Mouse (Mus musculus): ENCODE data around the gene Alpk1. TPM values are rescaled to one million over a fixed set of nuclear protein-coding genes. Genes with fewer than 3 reads are reported as not detected.

Gene Alpk1
- polyA plus RNA-seq, 1 experiment = 1.4 TPM

DNA sequence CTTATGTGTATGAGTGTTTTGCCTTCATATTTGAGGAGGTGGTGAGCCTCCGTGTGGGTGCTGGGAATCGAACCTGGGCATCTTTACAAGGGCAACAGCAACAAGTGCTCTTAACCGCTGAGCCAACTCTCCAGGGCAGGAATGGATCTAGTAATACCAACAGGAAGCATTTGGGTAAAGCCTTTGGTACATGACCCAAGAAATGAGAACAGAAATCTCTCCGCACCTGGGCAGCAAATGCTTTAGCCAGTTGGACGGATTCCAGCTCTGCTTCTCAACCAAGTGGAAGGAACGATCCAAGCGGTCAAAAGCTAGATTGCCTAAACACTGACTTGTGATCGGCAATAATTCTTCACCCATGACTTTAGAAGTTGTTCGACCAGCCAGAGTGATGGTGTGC, 594 bp upstream of the Alpk1 start:
- peak; percentile 46 for DNase-seq
- TF ChIP-seq POLR2A (IDR thresholded peaks at IDR 0.05; ENCODE audit: low read depth, low read length) (no peak), CTCF (conservative IDR thresholded peaks at IDR 0.05; ENCODE audit: insufficient read depth, insufficient read length, low read depth, low read length) (no peak)

GRCm38 (mm10) chr3:127769146-127769545, 11.2 kb downstream of the Alpk1 start:
- H3K27ac ChIP-seq (ENCODE audit: insufficient read depth, low read depth, low read length) = no peak overlapping the region
- TF ChIP-seq CTCF (conservative IDR thresholded peaks at IDR 0.05; ENCODE audit: insufficient read depth, insufficient read length, low read depth, low read length) = no peak
- no peak for TF ChIP-seq POLR2A (IDR thresholded peaks at IDR 0.05; ENCODE audit: low read depth, low read length)
- WGBS = 87% methylated on average over 11 of the region's 11 CpGs
- H3K27me3 ChIP-seq (replicated peaks; ENCODE audit: control insufficient read depth, insufficient read depth, low read length) = no peaks in the 10 kb centered on the region
- DNase-seq = no peak
- H3K36me3 ChIP-seq (ENCODE audit: control insufficient read depth, insufficient read depth, low read length) = no peaks in the 10 kb centered on the region
- H3K4me3 ChIP-seq (ENCODE audit: insufficient read depth, low read depth, low read length) = no peak overlapping the region
- no peaks in the 10 kb centered on the region for H3K4me1 ChIP-seq (ENCODE audit: control insufficient read depth, insufficient read depth, low read length)

More for the DNA sequence above, 594 bp upstream of the Alpk1 start:
- Histone ChIP-seq H3K4me1 (ENCODE audit: control insufficient read depth, insufficient read depth, low read length) (no peaks in the 10 kb centered on the region), H3K36me3 (ENCODE audit: control insufficient read depth, insufficient read depth, low read length) (no peaks in the 10 kb centered on the region), H3K4me3 (ENCODE audit: insufficient read depth, low read depth, low read length) (no peak overlapping the region), H3K27ac (ENCODE audit: insufficient read depth, low read depth, low read length) (no peak overlapping the region), H3K27me3 (replicated peaks; ENCODE audit: control insufficient read depth, insufficient read depth, low read length) (no peaks in the 10 kb centered on the region)
- WGBS = 63% methylated on average over 9 of the region's 9 CpGs

DNA sequence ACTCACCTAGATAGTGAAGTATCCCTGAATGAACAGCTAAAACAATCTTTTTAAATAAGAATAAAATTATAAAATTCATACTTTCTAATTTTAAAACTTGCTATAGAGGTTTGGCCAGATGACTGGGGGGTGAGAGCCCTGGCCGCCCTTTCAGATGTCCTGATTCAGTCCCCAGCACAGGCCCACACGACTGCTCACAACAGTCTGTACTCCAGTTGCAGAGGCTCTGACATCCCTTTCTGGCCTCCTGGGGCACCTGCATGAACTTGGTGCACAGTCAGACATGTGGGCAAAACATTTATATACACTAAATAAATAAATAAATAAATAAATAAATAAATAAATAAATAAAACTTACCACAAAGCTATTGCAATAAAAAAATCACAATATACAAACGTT, 14.4 kb downstream of the Alpk1 start:
- no peak for DNase-seq
- Histone ChIP-seq H3K27ac (ENCODE audit: insufficient read depth, low read depth, low read length) (no peak overlapping the region), H3K36me3 (ENCODE audit: control insufficient read depth, insufficient read depth, low read length) (no peaks in the 10 kb centered on the region), H3K4me3 (ENCODE audit: insufficient read depth, low read depth, low read length) (no peak overlapping the region), H3K4me1 (ENCODE audit: control insufficient read depth, insufficient read depth, low read length) (no peaks in the 10 kb centered on the region), H3K27me3 (replicated peaks; ENCODE audit: control insufficient read depth, insufficient read depth, low read length) (no peaks in the 10 kb centered on the region)
- 75% methylated on average over 3 of the region's 3 CpGs for WGBS
- TF ChIP-seq CTCF (conservative IDR thresholded peaks at IDR 0.05; ENCODE audit: insufficient read depth, insufficient read length, low read depth, low read length) (no peak), POLR2A (IDR thresholded peaks at IDR 0.05; ENCODE audit: low read depth, low read length) (no peak)

- Histone ChIP-seq H3K27ac (ENCODE audit: insufficient read depth, low read depth, low read length) (no peak overlapping the region), H3K27me3 (replicated peaks; ENCODE audit: control insufficient read depth, insufficient read depth, low read length) (no peaks in the 10 kb centered on the region), H3K36me3 (ENCODE audit: control insufficient read depth, insufficient read depth, low read length) (no peaks in the 10 kb centered on the region), H3K4me1 (ENCODE audit: control insufficient read depth, insufficient read depth, low read length) (no peaks in the 10 kb centered on the region), H3K4me3 (ENCODE audit: insufficient read depth, low read depth, low read length) (no peak overlapping the region)
- TF ChIP-seq CTCF (conservative IDR thresholded peaks at IDR 0.05; ENCODE audit: insufficient read depth, insufficient read length, low read depth, low read length) = 0 out of 2 replicates have a peak, but pooled peaks have one; percentile 10
- TF ChIP-seq POLR2A (IDR thresholded peaks at IDR 0.05; ENCODE audit: low read depth, low read length) = no peak
- DNase-seq = no peak
- WGBS = 71% methylated on average over 5 of the region's 5 CpGs
Observed at GRCm38 (mm10) chr3:127764541-127764940, 15.8 kb downstream of the Alpk1 start.

DNA sequence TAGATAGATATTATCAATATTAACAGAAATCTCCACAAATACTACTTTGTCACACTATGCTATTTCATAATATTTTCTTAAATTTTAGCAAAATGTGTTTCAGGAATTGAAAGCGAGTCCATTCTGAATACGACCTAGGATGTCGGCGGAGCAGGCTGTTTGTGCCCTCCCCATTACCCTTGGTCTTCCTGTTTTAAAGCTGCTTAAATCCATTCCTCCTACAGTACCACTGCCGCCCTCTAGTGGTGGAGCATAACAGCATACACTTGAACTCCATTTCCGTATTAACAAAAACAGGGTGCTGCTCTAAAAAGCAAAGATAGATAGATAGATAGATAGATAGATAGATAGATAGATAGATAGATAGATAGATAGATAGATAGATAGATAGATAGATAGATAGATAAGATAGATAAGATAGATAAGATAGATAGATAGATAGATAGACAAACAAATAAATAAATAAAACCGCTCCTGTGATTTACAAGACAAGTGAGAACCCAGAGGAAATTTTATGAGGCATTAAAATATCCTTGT, 17.2 kb downstream of the Alpk1 start:
- Histone ChIP-seq H3K27me3 (replicated peaks; ENCODE audit: control insufficient read depth, insufficient read depth, low read length) (no peaks in the 10 kb centered on the region), H3K27ac (ENCODE audit: insufficient read depth, low read depth, low read length) (no peak overlapping the region), H3K4me1 (ENCODE audit: control insufficient read depth, insufficient read depth, low read length) (no peaks in the 10 kb centered on the region), H3K4me3 (ENCODE audit: insufficient read depth, low read depth, low read length) (no peak overlapping the region), H3K36me3 (ENCODE audit: control insufficient read depth, insufficient read depth, low read length) (no peaks in the 10 kb centered on the region)
- DNase-seq = peak; percentile 76
- no peak for TF ChIP-seq POLR2A (IDR thresholded peaks at IDR 0.05; ENCODE audit: low read depth, low read length)
- peak; percentile 60 for TF ChIP-seq CTCF (conservative IDR thresholded peaks at IDR 0.05; ENCODE audit: insufficient read depth, insufficient read length, low read depth, low read length)
- 16% methylated on average over 7 of the region's 7 CpGs for WGBS

- DNase-seq = no peak
- WGBS = 63% methylated on average over 8 of the region's 8 CpGs
- H3K27ac ChIP-seq (ENCODE audit: insufficient read depth, low read depth, low read length) = no peak overlapping the region
- H3K4me3 ChIP-seq (ENCODE audit: insufficient read depth, low read depth, low read length) = no peak overlapping the region
- TF ChIP-seq CTCF (conservative IDR thresholded peaks at IDR 0.05; ENCODE audit: insufficient read depth, insufficient read length, low read depth, low read length) (no peak), POLR2A (IDR thresholded peaks at IDR 0.05; ENCODE audit: low read depth, low read length) (no peak)
- H3K36me3 ChIP-seq (ENCODE audit: control insufficient read depth, insufficient read depth, low read length) = no peaks in the 10 kb centered on the region
- H3K4me1 ChIP-seq (ENCODE audit: control insufficient read depth, insufficient read depth, low read length) = no peaks in the 10 kb centered on the region
- H3K27me3 ChIP-seq (replicated peaks; ENCODE audit: control insufficient read depth, insufficient read depth, low read length) = no peaks in the 10 kb centered on the region
Observed at GRCm38 (mm10) chr3:127762403-127762802, 17.9 kb downstream of the Alpk1 start.

- H3K4me1 ChIP-seq (ENCODE audit: control insufficient read depth, insufficient read depth, low read length) = no peaks in the 10 kb centered on the region
- no peak overlapping the region for H3K27ac ChIP-seq (ENCODE audit: insufficient read depth, low read depth, low read length)
- no peaks in the 10 kb centered on the region for H3K27me3 ChIP-seq (replicated peaks; ENCODE audit: control insufficient read depth, insufficient read depth, low read length)
- 19% methylated on average over 8 of the region's 8 CpGs for WGBS
- H3K36me3 ChIP-seq (ENCODE audit: control insufficient read depth, insufficient read depth, low read length) = no peaks in the 10 kb centered on the region
- DNase-seq = peak; percentile 47
- H3K4me3 ChIP-seq (ENCODE audit: insufficient read depth, low read depth, low read length) = no peak overlapping the region
- TF ChIP-seq CTCF (conservative IDR thresholded peaks at IDR 0.05; ENCODE audit: insufficient read depth, insufficient read length, low read depth, low read length) (peak; percentile 52), POLR2A (IDR thresholded peaks at IDR 0.05; ENCODE audit: low read depth, low read length) (no peak)
Observed at GRCm38 (mm10) chr3:127759212-127759611, 21.1 kb downstream of the Alpk1 start.

Data from kidney, adult 2 months (tissue).